Mouse (Mus musculus) cerebellum, adult 9-11 months (tissue): ENCODE measurements around the gene Zmynd8.

Experiments
- DNase-seq: peaks from one replicate; pipeline ENCODE4 v3.0.0; 2022

Zmynd8 gene

DNA sequence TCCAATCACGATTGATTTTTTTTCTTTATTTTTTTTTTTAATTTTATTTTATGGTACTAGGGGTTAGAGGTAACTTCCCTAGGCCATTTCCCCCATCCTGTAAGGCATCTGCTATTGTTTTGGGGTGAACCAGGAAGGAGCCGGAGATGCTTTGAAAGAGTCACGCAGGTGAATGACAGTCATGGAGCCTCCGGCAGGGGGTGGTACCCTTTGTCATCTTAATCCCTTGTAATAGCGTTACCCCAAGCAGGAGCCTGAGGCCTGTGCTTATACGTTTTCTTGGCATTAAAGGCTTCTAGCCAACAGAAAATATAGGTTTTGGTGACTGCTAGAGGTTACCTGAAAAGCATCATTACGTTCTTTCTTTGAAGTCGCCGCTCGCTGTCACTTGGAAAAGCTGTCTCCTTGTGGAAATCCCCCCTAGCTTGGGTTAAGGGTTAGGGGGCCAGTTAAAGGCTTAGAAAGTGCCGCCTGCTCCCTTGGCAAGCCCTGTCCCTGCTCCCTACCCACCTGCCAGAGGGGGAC, 157.2 kb downstream of the Zmynd8 start:
- DNase-seq = no peak

DNA sequence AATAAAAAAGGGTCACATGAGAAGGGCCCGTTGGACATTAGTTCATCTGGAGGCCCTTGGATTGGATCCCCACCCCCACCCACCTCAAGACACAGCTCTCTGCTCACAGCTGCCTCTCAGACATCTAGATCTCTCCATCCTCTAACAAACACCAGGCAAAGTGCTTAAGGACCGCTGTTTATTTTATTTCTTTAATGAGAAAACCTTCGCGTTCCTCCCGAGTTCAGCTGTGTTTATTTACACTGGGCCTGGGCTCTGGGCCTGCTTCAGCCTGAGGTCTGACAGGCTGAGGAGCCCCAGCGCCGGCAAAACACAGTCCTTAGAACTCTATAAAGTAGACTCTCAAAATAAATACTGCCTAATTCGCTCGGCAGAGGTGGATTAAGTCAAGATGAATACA, 157.8 kb downstream of the Zmynd8 start:
- no peak for DNase-seq

DNA sequence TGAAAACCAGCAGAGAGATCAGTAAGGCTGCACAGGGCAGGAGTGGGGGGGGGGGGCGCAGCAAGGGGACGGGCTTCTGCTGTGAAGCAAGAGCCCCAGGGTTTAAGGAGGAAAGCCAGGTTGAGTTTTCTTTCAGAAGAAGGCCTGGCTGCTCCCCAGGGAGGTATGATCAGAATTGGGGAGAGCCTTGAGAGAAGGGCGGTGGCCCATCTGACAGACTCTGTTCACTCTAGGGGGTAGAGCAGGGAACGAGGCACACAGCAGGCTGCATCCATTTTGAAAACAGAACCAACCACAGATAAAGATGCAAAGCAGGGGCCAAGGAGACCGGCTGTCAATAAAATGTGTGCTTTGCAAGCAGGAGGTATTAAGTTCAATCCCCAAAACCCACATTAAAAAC, 158.4 kb downstream of the Zmynd8 start:
- DNase-seq = no peak

DNA sequence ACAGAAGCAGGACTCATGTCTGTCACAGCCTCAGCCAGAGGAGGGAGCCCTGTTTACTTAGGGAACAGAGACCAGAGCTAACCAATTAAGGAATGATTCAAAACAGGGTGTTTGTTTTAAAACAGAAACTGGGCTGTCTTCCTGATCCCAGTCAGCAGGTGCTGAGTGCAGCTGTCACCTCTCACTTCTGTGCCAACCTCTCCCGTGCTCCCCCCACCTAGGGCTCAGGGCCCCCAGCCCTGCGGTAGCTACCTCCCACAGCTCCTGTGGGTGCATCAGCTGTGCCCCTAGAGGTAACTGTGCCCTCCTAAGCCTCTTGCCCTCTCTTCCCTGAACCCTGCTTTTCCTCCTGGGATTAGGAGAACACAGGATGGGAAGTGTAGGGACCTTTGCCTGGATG, 162.5 kb downstream of the Zmynd8 start:
- DNase-seq = no peak
